Mouse (Mus musculus): ENCODE data around the gene Myl10. TPM values are rescaled to one million over a fixed set of nuclear protein-coding genes. Genes with fewer than 3 reads are reported as not detected.
A peak's percentile ranks its signal among the peaks of the same experiment; 100 is the strongest.

The Myl10 gene
- polyA plus RNA-seq, 1 experiment, result not detected

- TF ChIP-seq CTCF (IDR thresholded peaks at IDR 0.05; ENCODE audit: insufficient read depth, low read depth, low read length), result peak; percentile 84
- no peak for TF ChIP-seq POLR2A (IDR thresholded peaks at IDR 0.05; ENCODE audit: insufficient read depth, low read depth, low read length)
- no peaks in the 10 kb centered on the region; the same call in 1 of the 2 replicates for H3K4me1 ChIP-seq (ENCODE audit: control insufficient read depth, insufficient read depth, low read length)
- H3K4me3 ChIP-seq (ENCODE audit: insufficient read depth, low read depth, low read length), result no peak overlapping the region
- 6% methylated on average over 9 of the region's 9 CpGs for WGBS
- H3K27ac ChIP-seq (ENCODE audit: insufficient read depth, low read depth, low read length), result no peak overlapping the region
Measured at GRCm38 (mm10) chr5:136664497-136664896, 28.4 kb upstream of the Myl10 start.

- 67% methylated on average over 18 of the region's 18 CpGs for WGBS
- no peak for TF ChIP-seq CTCF (IDR thresholded peaks at IDR 0.05; ENCODE audit: insufficient read depth, low read depth, low read length)
- TF ChIP-seq POLR2A (IDR thresholded peaks at IDR 0.05; ENCODE audit: insufficient read depth, low read depth, low read length), result no peak
- H3K4me3 ChIP-seq (ENCODE audit: insufficient read depth, low read depth, low read length), result no peak overlapping the region
- H3K4me1 ChIP-seq (ENCODE audit: control insufficient read depth, insufficient read depth, low read length), result no peaks in the 10 kb centered on the region; the same call in 1 of the 2 replicates
- H3K27ac ChIP-seq (ENCODE audit: insufficient read depth, low read depth, low read length), result no peak overlapping the region
Measured at GRCm38 (mm10) chr5:136676315-136677030, 16.5 kb upstream of the Myl10 start.

GRCm38 (mm10) chr5:136678840-136679348, 14.1 kb upstream of the Myl10 start:
- Histone ChIP-seq H3K4me3 (ENCODE audit: insufficient read depth, low read depth, low read length) (no peak overlapping the region), H3K27ac (ENCODE audit: insufficient read depth, low read depth, low read length) (no peak overlapping the region), H3K4me1 (ENCODE audit: control insufficient read depth, insufficient read depth, low read length) (no peaks in the 10 kb centered on the region; the same call in 1 of the 2 replicates)
- WGBS, result 58% methylated on average over 6 of the region's 6 CpGs
- TF ChIP-seq CTCF (IDR thresholded peaks at IDR 0.05; ENCODE audit: insufficient read depth, low read depth, low read length), result no peak
- no peak for TF ChIP-seq POLR2A (IDR thresholded peaks at IDR 0.05; ENCODE audit: insufficient read depth, low read depth, low read length)

GRCm38 (mm10) chr5:136686349-136686748, 6.6 kb upstream of the Myl10 start:
- 92% methylated on average over 4 of the region's 4 CpGs for WGBS
- no peak for TF ChIP-seq POLR2A (IDR thresholded peaks at IDR 0.05; ENCODE audit: insufficient read depth, low read depth, low read length)
- TF ChIP-seq CTCF (IDR thresholded peaks at IDR 0.05; ENCODE audit: insufficient read depth, low read depth, low read length), result no peak
- Histone ChIP-seq H3K27ac (ENCODE audit: insufficient read depth, low read depth, low read length) (no peak overlapping the region), H3K4me1 (ENCODE audit: control insufficient read depth, insufficient read depth, low read length) (no peaks in the 10 kb centered on the region), H3K4me3 (ENCODE audit: insufficient read depth, low read depth, low read length) (no peak overlapping the region)

- Histone ChIP-seq H3K4me3 (ENCODE audit: insufficient read depth, low read depth, low read length) (no peak overlapping the region), H3K27ac (ENCODE audit: insufficient read depth, low read depth, low read length) (no peak overlapping the region), H3K4me1 (ENCODE audit: control insufficient read depth, insufficient read depth, low read length) (no peaks in the 10 kb centered on the region)
- WGBS, result 63% methylated on average over 7 of the region's 7 CpGs
- no peak for TF ChIP-seq CTCF (IDR thresholded peaks at IDR 0.05; ENCODE audit: insufficient read depth, low read depth, low read length)
- TF ChIP-seq POLR2A (IDR thresholded peaks at IDR 0.05; ENCODE audit: insufficient read depth, low read depth, low read length), result no peak
Measured at GRCm38 (mm10) chr5:136687561-136687960, 5.4 kb upstream of the Myl10 start.

- no peak overlapping the region for H3K27ac ChIP-seq (ENCODE audit: insufficient read depth, low read depth, low read length)
- TF ChIP-seq CTCF (IDR thresholded peaks at IDR 0.05; ENCODE audit: insufficient read depth, low read depth, low read length) (no peak), POLR2A (IDR thresholded peaks at IDR 0.05; ENCODE audit: insufficient read depth, low read depth, low read length) (no peak)
- H3K4me3 ChIP-seq (ENCODE audit: insufficient read depth, low read depth, low read length), result no peak overlapping the region
- 64% methylated on average over 6 of the region's 6 CpGs for WGBS
- no peaks in the 10 kb centered on the region for H3K4me1 ChIP-seq (ENCODE audit: control insufficient read depth, insufficient read depth, low read length)
Measured at GRCm38 (mm10) chr5:136688841-136689240, 4.1 kb upstream of the Myl10 start.

- 78% methylated on average over 3 of the region's 3 CpGs for WGBS
- H3K27ac ChIP-seq (ENCODE audit: insufficient read depth, low read depth, low read length), result no peak overlapping the region
- TF ChIP-seq POLR2A (IDR thresholded peaks at IDR 0.05; ENCODE audit: insufficient read depth, low read depth, low read length) (no peak), CTCF (IDR thresholded peaks at IDR 0.05; ENCODE audit: insufficient read depth, low read depth, low read length) (no peak)
- no peaks in the 10 kb centered on the region for H3K4me1 ChIP-seq (ENCODE audit: control insufficient read depth, insufficient read depth, low read length)
- H3K4me3 ChIP-seq (ENCODE audit: insufficient read depth, low read depth, low read length), result no peak overlapping the region
Measured at GRCm38 (mm10) chr5:136691170-136691569, 1.8 kb upstream of the Myl10 start.

GRCm38 (mm10) chr5:136693418-136693817, 472 bp downstream of the Myl10 start:
- no peak overlapping the region for H3K4me3 ChIP-seq (ENCODE audit: insufficient read depth, low read depth, low read length)
- H3K27ac ChIP-seq (ENCODE audit: insufficient read depth, low read depth, low read length), result no peak overlapping the region
- WGBS, result 84% methylated on average over 7 of the region's 7 CpGs
- H3K4me1 ChIP-seq (ENCODE audit: control insufficient read depth, insufficient read depth, low read length), result no peaks in the 10 kb centered on the region
- no peak for TF ChIP-seq CTCF (IDR thresholded peaks at IDR 0.05; ENCODE audit: insufficient read depth, low read depth, low read length)
- TF ChIP-seq POLR2A (IDR thresholded peaks at IDR 0.05; ENCODE audit: insufficient read depth, low read depth, low read length), result no peak

- TF ChIP-seq POLR2A (IDR thresholded peaks at IDR 0.05; ENCODE audit: insufficient read depth, low read depth, low read length), result no peak
- TF ChIP-seq CTCF (IDR thresholded peaks at IDR 0.05; ENCODE audit: insufficient read depth, low read depth, low read length), result no peak
- no peak overlapping the region for H3K4me3 ChIP-seq (ENCODE audit: insufficient read depth, low read depth, low read length)
- no peak overlapping the region for H3K27ac ChIP-seq (ENCODE audit: insufficient read depth, low read depth, low read length)
- 70% methylated on average over 6 of the region's 6 CpGs for WGBS
- no peaks in the 10 kb centered on the region for H3K4me1 ChIP-seq (ENCODE audit: control insufficient read depth, insufficient read depth, low read length)
Measured at GRCm38 (mm10) chr5:136694976-136695375, 2.0 kb downstream of the Myl10 start.
